Mouse (Mus musculus): ENCODE results near the gene Prrc2a. TPM values are rescaled to one million over a fixed set of nuclear protein-coding genes. Genes with fewer than 3 reads are reported as not detected.

Gene Prrc2a
- polyA plus RNA-seq, 1 experiment from 2014 or later, result 231 TPM

DNA sequence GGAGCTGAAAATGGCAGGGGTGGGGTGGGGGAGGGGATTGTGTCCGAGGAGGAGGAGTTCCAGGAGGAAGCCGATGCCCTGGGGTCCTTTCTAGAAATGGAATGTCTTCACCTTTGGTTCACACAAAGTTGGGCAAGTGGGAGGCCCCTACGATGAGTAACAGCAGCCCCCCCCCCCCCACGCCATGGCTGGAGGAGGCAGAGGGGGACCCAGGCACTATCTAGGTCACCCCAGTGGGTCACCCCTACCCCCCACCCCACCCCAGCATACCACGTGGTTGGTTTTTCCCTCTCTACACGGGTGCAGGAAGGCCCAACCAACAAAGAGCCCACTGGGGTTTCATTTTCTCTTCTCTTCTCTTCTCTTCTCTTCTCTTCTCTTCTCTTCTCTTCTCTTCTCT lies 32.4 kb upstream of the Prrc2a start:
- 57% methylated on average over 6 of the region's 6 CpGs for WGBS
- Histone ChIP-seq H3K4me2 (no peak overlapping the region), H3K27ac (no peak overlapping the region), H3K4me1 (peaks cover 10% of the 10 kb centered on the region), H3K9me3 (no peaks in the 10 kb centered on the region), H3K27me3 (peaks cover 71% of the 10 kb centered on the region), H3K9ac (no peak overlapping the region), H3K36me3 (replicated peaks) (no peaks in the 10 kb centered on the region), H3K4me3 (replicated peaks) (no peak overlapping the region)
- no peak for ATAC-seq (ENCODE audit: low FRiP score)

- ATAC-seq (ENCODE audit: low FRiP score), result no peak
- peak overlapping the region; percentile 39 for H3K4me3 ChIP-seq (replicated peaks)
- no peak overlapping the region; the same call in 1 of the 2 replicates for H3K9ac ChIP-seq
- peak overlapping the region; percentile 61 for H3K4me2 ChIP-seq
- no peak overlapping the region for H3K27ac ChIP-seq
- H3K9me3 ChIP-seq, result no peaks in the 10 kb centered on the region
- peaks cover 63% of the 10 kb centered on the region for H3K27me3 ChIP-seq
- WGBS, result 33% methylated on average over 9 of the region's 9 CpGs
- peaks cover 10% of the 10 kb centered on the region for H3K4me1 ChIP-seq
- H3K36me3 ChIP-seq (replicated peaks), result no peaks in the 10 kb centered on the region
Measured at GRCm38 (mm10) chr17:35196321-35196641, 31.6 kb upstream of the Prrc2a start.

DNA sequence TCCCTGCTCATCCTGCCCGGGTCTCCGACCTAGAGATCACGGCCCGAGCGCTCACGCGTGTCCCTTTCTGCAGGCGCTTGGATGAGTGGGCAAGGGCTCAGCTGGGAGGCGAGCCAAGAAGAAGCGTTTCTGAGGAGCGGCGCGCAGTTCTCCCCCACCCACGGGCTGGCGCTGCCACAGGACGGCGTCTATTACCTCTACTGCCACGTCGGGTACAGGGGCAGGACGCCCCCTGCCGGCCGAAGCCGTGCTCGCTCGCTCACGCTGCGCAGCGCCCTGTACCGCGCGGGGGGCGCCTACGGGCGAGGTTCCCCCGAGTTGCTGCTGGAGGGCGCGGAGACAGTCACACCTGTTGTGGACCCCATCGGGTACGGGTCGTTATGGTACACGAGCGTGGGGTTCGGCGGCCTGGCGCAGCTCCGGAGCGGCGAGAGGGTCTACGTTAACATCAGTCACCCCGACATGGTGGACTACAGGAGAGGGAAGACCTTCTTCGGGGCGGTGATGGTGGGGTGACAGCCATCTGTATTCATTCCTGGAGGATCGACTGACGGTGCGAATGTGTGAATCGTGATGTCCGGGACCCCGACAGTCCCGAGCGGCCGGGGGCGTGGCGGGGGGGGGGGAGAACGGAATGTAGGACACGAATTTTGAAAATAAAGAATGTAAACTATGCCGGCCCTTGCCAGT lies 31.1 kb upstream of the Prrc2a start:
- WGBS, result 2% methylated on average over 66 of the region's 66 CpGs
- Histone ChIP-seq H3K9me3 (no peaks in the 10 kb centered on the region), H3K36me3 (replicated peaks) (no peaks in the 10 kb centered on the region), H3K4me2 (peak overlapping the region; percentile 61), H3K27me3 (peaks cover 59% of the 10 kb centered on the region), H3K27ac (no peak overlapping the region), H3K4me3 (replicated peaks) (peak overlapping the region; percentile 39), H3K4me1 (peaks cover 10% of the 10 kb centered on the region), H3K9ac (peak overlapping the region; percentile 39)
- peak; percentile 58 for ATAC-seq (ENCODE audit: low FRiP score)

- Histone ChIP-seq H3K4me3 (replicated peaks) (peak overlapping the region; percentile 39), H3K4me1 (peaks cover 10% of the 10 kb centered on the region), H3K36me3 (replicated peaks) (no peaks in the 10 kb centered on the region), H3K9ac (peak overlapping the region; percentile 39; the same call in 1 of the 2 replicates), H3K27ac (no peak overlapping the region), H3K27me3 (peaks cover 52% of the 10 kb centered on the region), H3K9me3 (no peaks in the 10 kb centered on the region), H3K4me2 (peak overlapping the region; percentile 61)
- 46% methylated on average over 19 of the region's 19 CpGs for WGBS
- 0 out of 2 replicates have a peak, but pooled peaks have one; percentile 6 for ATAC-seq (ENCODE audit: low FRiP score)
Measured at GRCm38 (mm10) chr17:35194844-35195630, 30.3 kb upstream of the Prrc2a start.

DNA sequence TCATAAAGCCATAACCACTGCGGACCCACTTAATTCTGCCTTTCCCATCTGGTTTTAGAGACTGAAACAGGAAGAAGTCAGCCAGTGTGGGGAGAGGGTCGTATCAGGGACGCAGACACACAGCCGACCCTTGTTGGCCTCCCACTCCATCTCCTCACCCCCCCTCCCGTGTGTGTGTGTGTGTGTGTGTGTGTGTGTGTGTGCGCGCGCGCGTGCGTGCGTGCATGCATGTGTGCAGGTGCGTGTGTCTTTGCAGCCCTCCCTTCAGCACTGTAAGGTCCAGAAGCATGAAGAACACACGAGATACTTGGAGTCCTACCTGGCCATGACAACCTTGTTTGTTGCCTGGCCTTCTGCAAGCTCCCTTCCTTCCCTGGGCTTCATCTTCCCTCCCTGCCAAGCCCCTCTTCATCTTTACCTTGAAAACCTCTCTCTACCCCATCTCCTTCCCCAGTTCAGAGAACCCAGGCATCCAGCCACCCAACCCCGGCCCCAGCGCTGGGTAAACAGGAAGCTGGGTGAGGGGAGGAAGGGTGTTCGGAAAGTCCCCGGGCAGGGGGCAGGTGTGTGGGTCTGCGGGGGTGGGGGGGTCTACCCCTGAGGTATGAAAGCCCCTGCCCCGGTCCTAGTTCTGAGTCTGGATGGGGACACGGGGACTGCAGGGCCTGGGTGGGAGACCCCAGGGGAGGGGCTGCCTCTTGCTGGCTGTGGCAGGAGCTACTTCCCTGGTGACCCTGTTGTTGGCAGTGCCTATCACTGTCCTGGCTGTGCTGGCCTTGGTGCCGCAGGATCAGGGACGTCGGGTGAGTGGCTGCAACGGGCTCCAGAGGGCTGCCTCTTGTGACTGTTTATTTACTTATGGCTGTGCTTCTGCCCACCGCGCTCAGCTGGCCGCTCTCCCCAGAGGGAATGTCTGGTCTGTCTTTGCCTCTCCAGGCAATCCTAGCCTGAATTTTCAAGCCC lies 29.5 kb upstream of the Prrc2a start, which contains the start of gene Ltb:
TSS of gene Ltb (plus strand) at position 559 of the 963 bp plus-strand sequence.
- H3K4me3 ChIP-seq (replicated peaks), result peak within 1 kb of the TSS; percentile 39; the same call in 1 of the 2 replicates
- no peak for ATAC-seq (ENCODE audit: low FRiP score)
- H3K36me3 ChIP-seq (replicated peaks), result no peaks in the 10 kb centered on the region
- H3K27ac ChIP-seq, result no peak within 1 kb of the TSS
- 71% methylated on average over 20 of the region's 28 CpGs for WGBS
- peaks cover 10% of the 10 kb centered on the region for H3K4me1 ChIP-seq
- no peak within 1 kb of the TSS for H3K9ac ChIP-seq
- H3K4me2 ChIP-seq, result peak within 1 kb of the TSS; percentile 61; the same call in 1 of the 2 replicates
- H3K27me3 ChIP-seq, result peaks cover 52% of the 10 kb centered on the region
- H3K9me3 ChIP-seq, result no peaks in the 10 kb centered on the region

- H3K9me3 ChIP-seq, result no peaks in the 10 kb centered on the region
- H3K4me3 ChIP-seq (replicated peaks), result no peak overlapping the region
- 80% methylated on average over 5 of the region's 5 CpGs for WGBS
- H3K4me2 ChIP-seq, result no peak overlapping the region
- no peak for ATAC-seq (ENCODE audit: low FRiP score)
- H3K27ac ChIP-seq, result no peak overlapping the region
- H3K36me3 ChIP-seq (replicated peaks), result no peaks in the 10 kb centered on the region
- H3K9ac ChIP-seq, result no peak overlapping the region
- H3K27me3 ChIP-seq, result peaks cover 43% of the 10 kb centered on the region
- peaks cover 10% of the 10 kb centered on the region for H3K4me1 ChIP-seq
Measured at GRCm38 (mm10) chr17:35192924-35193323, 28.2 kb upstream of the Prrc2a start.

DNA sequence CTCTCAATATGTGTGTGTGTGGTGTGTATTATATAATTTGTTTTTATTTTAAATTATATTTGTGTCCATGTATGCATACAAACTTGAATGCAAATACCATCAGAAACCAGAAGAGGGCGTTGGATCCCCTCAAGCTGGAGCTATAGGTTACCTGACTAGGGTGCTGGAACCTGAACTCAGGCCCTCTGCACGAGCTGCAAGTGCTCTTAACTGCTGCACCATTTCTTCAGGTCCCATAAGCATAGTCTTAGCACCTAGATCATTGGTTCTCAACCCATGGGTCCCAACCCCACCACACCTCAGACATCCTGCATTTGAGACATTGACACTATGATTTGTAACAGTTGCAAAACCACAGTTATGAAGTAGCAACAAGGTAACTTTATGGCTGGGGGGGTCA lies 27.0 kb upstream of the Prrc2a start:
- WGBS, result 63% methylated on average over 2 of the region's 2 CpGs
- H3K36me3 ChIP-seq (replicated peaks), result no peaks in the 10 kb centered on the region

DNA sequence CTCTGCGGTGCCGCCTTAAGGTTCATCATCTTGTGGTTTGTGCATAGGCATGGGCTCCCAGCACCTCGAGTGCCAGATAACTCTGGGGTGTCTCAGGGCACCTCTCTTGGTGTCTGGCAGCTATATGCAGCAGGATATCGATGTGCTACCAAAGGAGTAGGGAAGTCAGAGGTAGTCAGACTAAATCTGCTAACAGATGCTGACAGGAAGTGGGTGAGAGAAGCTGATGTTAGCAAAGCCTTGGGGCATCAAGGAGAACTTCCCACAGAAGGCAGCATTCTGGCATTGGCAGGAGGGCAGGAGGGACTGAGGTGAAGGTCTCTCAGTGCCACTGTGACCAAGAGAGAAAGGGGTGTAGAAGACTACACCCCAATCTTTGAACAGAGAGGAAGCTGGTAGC lies 25.4 kb upstream of the Prrc2a start:
- no peaks in the 10 kb centered on the region for H3K9me3 ChIP-seq
- no peak for ATAC-seq (ENCODE audit: low FRiP score)
- H3K27ac ChIP-seq, result no peak overlapping the region
- no peaks in the 10 kb centered on the region for H3K36me3 ChIP-seq (replicated peaks)
- H3K27me3 ChIP-seq, result peaks cover 19% of the 10 kb centered on the region
- H3K9ac ChIP-seq, result no peak overlapping the region
- H3K4me3 ChIP-seq (replicated peaks), result no peak overlapping the region
- WGBS, result 74% methylated on average over 4 of the region's 4 CpGs
- H3K4me2 ChIP-seq, result no peak overlapping the region
- H3K4me1 ChIP-seq, result peaks cover 13% of the 10 kb centered on the region

More for the DNA sequence above, 27.0 kb upstream of the Prrc2a start:
- H3K27me3 ChIP-seq, result peaks cover 36% of the 10 kb centered on the region
- H3K9me3 ChIP-seq, result no peaks in the 10 kb centered on the region
- H3K27ac ChIP-seq, result no peak overlapping the region
- ATAC-seq (ENCODE audit: low FRiP score), result no peak
- no peak overlapping the region for H3K4me3 ChIP-seq (replicated peaks)
- H3K4me2 ChIP-seq, result no peak overlapping the region
- H3K4me1 ChIP-seq, result peaks cover 11% of the 10 kb centered on the region
- no peak overlapping the region for H3K9ac ChIP-seq

DNA sequence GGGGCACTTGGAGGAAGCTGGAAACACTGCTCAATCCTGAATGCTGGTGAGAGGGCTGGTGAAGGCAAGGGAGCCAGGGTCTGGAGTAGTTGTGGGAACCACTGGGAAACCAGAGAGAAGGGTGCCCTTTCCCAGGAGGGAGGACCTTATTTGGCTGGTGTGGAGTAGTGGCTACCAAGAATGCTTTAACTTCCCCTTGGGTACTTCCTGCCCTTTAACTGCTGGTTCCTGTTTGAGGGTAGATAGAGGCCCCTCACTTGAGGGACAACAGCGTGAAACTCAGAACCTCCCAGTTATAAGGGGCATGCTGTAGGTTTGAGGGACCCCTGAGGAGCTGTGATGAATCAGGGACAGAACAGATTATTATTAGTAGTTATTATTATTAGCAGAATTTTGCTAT lies 24.5 kb upstream of the Prrc2a start:
- no peak for ATAC-seq (ENCODE audit: low FRiP score)
- no peaks in the 10 kb centered on the region for H3K9me3 ChIP-seq
- H3K4me2 ChIP-seq, result no peak overlapping the region
- H3K4me1 ChIP-seq, result peaks cover 13% of the 10 kb centered on the region
- H3K9ac ChIP-seq, result no peak overlapping the region
- H3K4me3 ChIP-seq (replicated peaks), result no peak overlapping the region
- H3K27me3 ChIP-seq, result peaks cover 14% of the 10 kb centered on the region
- H3K27ac ChIP-seq, result no peak overlapping the region
- H3K36me3 ChIP-seq (replicated peaks), result no peaks in the 10 kb centered on the region
- WGBS, result 75% methylated on average over 1 of the region's 1 CpGs

DNA sequence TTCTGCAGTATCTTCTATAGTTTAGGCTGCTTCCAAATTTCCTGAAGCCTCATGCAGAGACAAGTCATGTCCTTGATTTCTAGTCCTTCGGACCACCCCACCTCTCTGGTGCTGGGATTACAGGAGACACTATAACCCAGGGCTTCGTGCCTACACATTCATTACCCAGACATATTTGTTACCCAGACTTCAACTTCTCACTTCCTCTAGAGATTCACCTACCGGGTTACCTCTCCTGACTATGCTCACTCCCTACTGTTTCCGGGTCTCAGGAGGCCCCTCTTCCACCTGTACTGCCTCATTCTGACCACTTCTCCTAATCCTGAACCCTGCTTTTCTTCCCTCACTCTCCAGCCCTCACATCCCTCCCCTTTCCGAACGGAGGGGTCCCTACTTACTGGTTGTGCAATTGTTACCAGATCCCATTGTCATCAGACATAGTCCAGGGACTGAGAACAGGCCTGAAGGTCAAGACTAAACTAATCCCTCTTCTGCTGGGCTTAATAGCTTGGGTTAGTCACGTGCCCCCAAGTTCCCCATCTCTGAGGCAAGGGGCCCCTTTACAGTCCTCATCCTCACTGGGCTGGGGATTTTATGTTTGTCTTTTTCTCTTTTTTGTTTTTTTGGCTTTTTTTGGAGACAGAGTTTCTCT lies 23.4 kb upstream of the Prrc2a start, which contains the start of gene Lst1:
TSS of gene Lst1 (minus strand) at position 481 of the 652 bp plus-strand sequence.
- Histone ChIP-seq H3K27ac (no peak within 1 kb of the TSS), H3K4me2 (no peak within 1 kb of the TSS), H3K4me3 (replicated peaks) (no peak within 1 kb of the TSS), H3K4me1 (peaks cover 13% of the 10 kb centered on the region), H3K27me3 (peaks cover 8% of the 10 kb centered on the region; the same call in 1 of the 2 replicates), H3K36me3 (replicated peaks) (no peaks in the 10 kb centered on the region), H3K9me3 (no peaks in the 10 kb centered on the region), H3K9ac (no peak within 1 kb of the TSS)
- no peak for ATAC-seq (ENCODE audit: low FRiP score)
- WGBS, result 75% methylated on average over 7 of the region's 7 CpGs

GRCm38 (mm10) chr17:35187345-35187744 lies 22.6 kb upstream of the Prrc2a start:
- Histone ChIP-seq H3K9ac (no peak overlapping the region), H3K27me3 (peaks cover 8% of the 10 kb centered on the region; the same call in 1 of the 2 replicates), H3K4me2 (no peak overlapping the region), H3K4me1 (peaks cover 13% of the 10 kb centered on the region), H3K4me3 (replicated peaks) (no peak overlapping the region), H3K9me3 (no peaks in the 10 kb centered on the region), H3K36me3 (replicated peaks) (no peaks in the 10 kb centered on the region), H3K27ac (no peak overlapping the region)
- WGBS, result 71% methylated on average over 4 of the region's 4 CpGs
- ATAC-seq (ENCODE audit: low FRiP score), result no peak

All from forebrain, embryonic 12.5 days (tissue).